Mouse (Mus musculus) ES-Bruce4 (cell line): ENCODE results near the gene Pgm1.

Source experiments
- EP300 ChIP-seq: IDR thresholded peaks from 2 replicates; pipeline ENCODE4 v1.6.1; 2011; ENCODE audit warnings: low read depth, low read length; ENCODE audit not compliant: insufficient read depth
- POLR2A ChIP-seq: IDR thresholded peaks from one replicate; pipeline ENCODE4 v1.8.1; 2011; ENCODE audit warnings: low read length; ENCODE audit not compliant: insufficient read depth

DNA sequence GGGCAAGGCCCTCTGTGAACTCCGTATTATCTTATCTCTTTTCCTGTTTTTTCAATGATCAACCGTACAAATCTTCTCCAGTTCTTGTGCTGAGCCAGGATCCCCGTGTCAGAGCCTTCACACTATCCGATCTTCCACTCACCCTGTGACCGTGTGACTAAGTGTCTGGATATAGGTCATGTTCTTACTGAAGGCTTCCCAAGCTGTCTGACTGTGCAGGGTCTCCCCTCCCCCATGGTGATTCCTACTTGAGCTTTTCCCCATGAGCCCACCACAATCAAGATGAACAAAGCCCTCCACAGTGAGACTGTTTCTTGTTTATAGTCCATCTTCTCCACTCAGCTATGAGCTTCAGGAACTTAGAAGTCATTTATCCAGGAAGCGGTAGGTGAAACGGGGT is 78.5 kb downstream of the Pgm1 start:
- TF ChIP-seq POLR2A (no peak), EP300 (no peak)
